Mouse (Mus musculus): ENCODE data around the gene Cfap299.

GRCm38 (mm10) chr5:98281993-98282392, 47.1 kb upstream of the Cfap299 start:
- TF ChIP-seq POLR2A (IDR thresholded peaks at IDR 0.05; ENCODE audit: borderline replicate concordance, control insufficient read depth, low read depth, low read length): no peak
- no peak for TF ChIP-seq CTCF (IDR thresholded peaks at IDR 0.05; ENCODE audit: control insufficient read depth, insufficient read depth, low read length)
